Mouse (Mus musculus) heart, adult 2 months (tissue): ENCODE data around the gene Dusp15. TPM values are rescaled to one million over a fixed set of nuclear protein-coding genes. Genes with fewer than 3 reads are reported as not detected.

ENCODE experiments used
- DNase-seq, 2 experiments: peaks; one replicate each; pipeline ENCODE4 v3.0.0; 2021
- H3K27ac ChIP-seq: fragments of 200-600 bp; 2 replicates; pipeline ENCODE4 v1.8.1; 2022
- H3K27me3 ChIP-seq: fragments of 200-500 bp; 2 replicates; pipeline ENCODE4 v1.6.1; 2012; ENCODE audit warnings: mild to moderate bottlenecking, low read length, inconsistent platforms, mixed read lengths; ENCODE audit not compliant: control insufficient read depth, insufficient read depth
- H3K36me3 ChIP-seq: fragments of 200-500 bp; 2 replicates; pipeline ENCODE4 v1.6.1; 2012; ENCODE audit warnings: low read length, inconsistent platforms; ENCODE audit not compliant: control insufficient read depth, insufficient read depth
- H3K4me1 ChIP-seq: fragments of 200-500 bp; 2 replicates; pipeline ENCODE4 v1.6.1; 2011; ENCODE audit warnings: low read length; ENCODE audit not compliant: control insufficient read depth, insufficient read depth
- H3K4me3 ChIP-seq: fragments of 200-600 bp; 2 replicates; pipeline ENCODE4 v1.8.1; 2022
- H3K79me2 ChIP-seq: fragments of 200-500 bp; replicated peaks from 2 replicates; pipeline ENCODE4 v1.6.1; 2012; ENCODE audit warnings: mild to moderate bottlenecking, inconsistent platforms, low read length, moderate library complexity, mixed read lengths; ENCODE audit not compliant: control insufficient read depth, insufficient read depth
- H3K9ac ChIP-seq: fragments of 200-500 bp; 2 replicates; pipeline ENCODE4 v1.6.1; 2012; ENCODE audit warnings: low read depth, mild to moderate bottlenecking, control low read depth, inconsistent platforms, low read length, mixed read lengths
- CTCF ChIP-seq: fragments of 200-600 bp; IDR thresholded peaks from 2 replicates; pipeline ENCODE4 v1.8.1; 2022; ENCODE audit warnings: antibody characterized with exemption, mild to moderate bottlenecking, moderate library complexity
- EP300 ChIP-seq: fragments of 200-500 bp; IDR thresholded peaks from 2 replicates; pipeline ENCODE4 v1.6.1; 2011; ENCODE audit warnings: low read depth, low read length, control low read depth; ENCODE audit not compliant: insufficient read depth
- POLR2A ChIP-seq: fragments of 200-500 bp; IDR thresholded peaks from 2 replicates; pipeline ENCODE4 v1.6.1; 2011; ENCODE audit warnings: mild to moderate bottlenecking, low read depth, low read length, control low read depth; ENCODE audit not compliant: insufficient read depth
- WGBS: fragments of 180-500 bp; shearing (Covaris S2); methylation state at CpG from one replicate; pipeline ENCODE4 v1.1.7; 2018; 5-methylcytosine and 5-hydroxymethylcytosine counted together
- intact Hi-C: fragments of 180-260 bp; cut with DNase I; formaldehyde crosslinking; loops from one replicate; pipeline ENCODE4 v1.15.1; 2025
- polyA plus RNA-seq: library from polyadenylated mRNA; depleted of rRNA; stranded (reverse); fragments of >200 nt; gene quantifications from 2 replicates; pipeline ENCODE4 v1.2.3, GENCODE M21; 2012
- total RNA-seq, 2 experiments: library from RNA; stranded (reverse); gene quantifications; 2 replicates each; pipeline ENCODE4 v1.2.3; 2021

Gene Dusp15
- total and polyA plus RNA-seq, 3 experiments: 0.25 TPM; not detected in 2

DNA sequence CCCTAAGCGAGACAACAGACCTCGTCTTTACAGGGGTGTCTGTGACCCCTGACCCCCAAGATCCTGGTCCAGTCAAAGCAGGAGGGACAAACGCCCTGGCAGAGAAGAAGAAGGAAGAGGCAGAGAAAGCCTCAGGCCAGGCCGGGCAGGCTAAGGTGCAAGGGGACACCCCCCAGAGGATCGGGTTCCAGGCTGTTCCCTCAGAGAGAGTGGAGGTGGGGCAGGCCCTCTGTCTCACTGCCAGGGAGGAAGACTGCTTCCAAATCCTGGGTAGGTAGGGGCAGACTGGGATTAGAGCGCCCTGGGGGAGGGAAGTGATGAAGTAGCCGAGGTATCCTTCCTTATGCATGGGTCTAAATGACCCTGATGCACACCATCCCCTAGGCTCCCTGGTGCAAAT, 38.0 kb downstream of the Dusp15 start:
- 0 out of 2 replicates have a peak, but pooled peaks cover 2% of the 10 kb centered on the region for H3K4me1 ChIP-seq

DNA sequence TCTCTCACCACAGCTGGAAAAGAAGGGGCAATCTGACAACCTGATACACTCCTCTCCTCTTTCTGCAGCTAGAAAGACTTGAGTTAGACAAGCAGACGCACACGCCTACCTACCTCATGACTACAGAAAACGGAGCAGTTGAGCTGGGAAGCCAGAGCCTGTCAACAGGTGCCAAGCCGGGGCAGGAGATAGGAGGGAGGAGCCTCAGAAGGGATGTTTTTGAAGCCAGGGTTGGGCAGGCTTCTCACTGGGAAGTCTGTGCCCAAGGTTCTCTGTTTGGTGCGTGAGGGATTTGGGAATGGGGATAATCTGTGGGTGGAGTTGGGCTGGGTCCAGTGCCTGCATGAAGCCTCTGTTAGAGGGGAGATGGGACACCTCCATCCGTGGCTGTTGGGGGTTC, 40.1 kb downstream of the Dusp15 start:
- intact Hi-C loops: no loop called here
- no peak for TF ChIP-seq POLR2A
- TF ChIP-seq EP300: no peak
- no peak for TF ChIP-seq CTCF
- DNase-seq: no peak
- Histone ChIP-seq H3K4me3 (no peak overlapping the region), H3K27me3 (no peaks in the 10 kb centered on the region), H3K9ac (no peak overlapping the region), H3K36me3 (no peaks in the 10 kb centered on the region), H3K79me2 (no peaks in the 10 kb centered on the region), H3K27ac (no peak overlapping the region), H3K4me1 (peaks cover 3% of the 10 kb centered on the region; the same call in 1 of the 2 replicates)
- WGBS: 36% methylated on average over 6 of the region's 6 CpGs

More for the DNA sequence above, 38.0 kb downstream of the Dusp15 start:
- H3K36me3 ChIP-seq: no peaks in the 10 kb centered on the region
- no peaks in the 10 kb centered on the region for H3K79me2 ChIP-seq
- H3K27ac ChIP-seq: no peak overlapping the region
- H3K27me3 ChIP-seq: no peaks in the 10 kb centered on the region
- H3K4me3 ChIP-seq: no peak overlapping the region
- no peak for DNase-seq
- no peak for TF ChIP-seq EP300
- TF ChIP-seq CTCF: no peak
- no peak for TF ChIP-seq POLR2A
- WGBS: 66% methylated on average over 7 of the region's 7 CpGs
- H3K9ac ChIP-seq: no peak overlapping the region
- intact Hi-C loops: no loop called here

- DNase-seq: no peak
- Histone ChIP-seq H3K36me3 (no peaks in the 10 kb centered on the region), H3K9ac (no peak within 1 kb of the TSS), H3K79me2 (no peaks in the 10 kb centered on the region), H3K27ac (no peak within 1 kb of the TSS), H3K4me3 (no peak within 1 kb of the TSS), H3K27me3 (no peaks in the 10 kb centered on the region), H3K4me1 (peaks cover 5% of the 10 kb centered on the region)
- intact Hi-C loops: no loop called here
- 36% methylated on average over 12 of the region's 12 CpGs for whole genome bisulfite sequencing
- TF ChIP-seq EP300 (no peak), CTCF (no peak), POLR2A (no peak)
These were observed 40.5 kb downstream of the Dusp15 start, which contains the start of gene Mylk2 for GRCm38 (mm10) chr2:152911031-152911430. Gene Mylk2 (plus strand): TSS chr2:152911352.

DNA sequence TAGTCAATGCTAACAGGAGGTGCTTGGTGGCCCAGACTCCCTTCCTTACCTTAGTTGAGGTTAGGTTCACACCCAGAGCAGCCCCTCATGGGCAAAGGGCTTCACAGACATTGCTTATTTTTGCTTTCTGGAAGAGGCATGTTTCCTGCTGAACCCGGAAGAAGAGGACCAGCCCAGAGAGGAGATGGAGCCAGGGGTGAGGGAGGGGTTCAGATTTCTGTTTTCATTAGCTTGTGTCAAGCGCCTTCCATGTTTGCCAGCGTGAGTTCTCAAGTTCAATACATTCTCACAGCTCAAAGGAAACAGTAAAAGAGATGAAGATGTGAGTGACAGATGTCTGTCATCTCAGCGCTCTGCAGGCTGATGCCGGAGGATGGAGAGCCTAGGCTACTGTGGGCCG, 41.6 kb downstream of the Dusp15 start:
- Histone ChIP-seq H3K4me1 (peaks cover 7% of the 10 kb centered on the region), H3K27me3 (no peaks in the 10 kb centered on the region), H3K27ac (no peak overlapping the region), H3K9ac (no peak overlapping the region), H3K79me2 (no peaks in the 10 kb centered on the region), H3K4me3 (no peak overlapping the region), H3K36me3 (no peaks in the 10 kb centered on the region)
- 74% methylated on average over 6 of the region's 6 CpGs for WGBS
- intact Hi-C loops: loop anchor here (5.0 kb wide), 1 partner anchor 32 kb away; no protein-coding TSS in a partner anchor
- no peak for TF ChIP-seq CTCF
- TF ChIP-seq POLR2A: no peak
- no peak for TF ChIP-seq EP300
- no peak for DNase-seq

DNA sequence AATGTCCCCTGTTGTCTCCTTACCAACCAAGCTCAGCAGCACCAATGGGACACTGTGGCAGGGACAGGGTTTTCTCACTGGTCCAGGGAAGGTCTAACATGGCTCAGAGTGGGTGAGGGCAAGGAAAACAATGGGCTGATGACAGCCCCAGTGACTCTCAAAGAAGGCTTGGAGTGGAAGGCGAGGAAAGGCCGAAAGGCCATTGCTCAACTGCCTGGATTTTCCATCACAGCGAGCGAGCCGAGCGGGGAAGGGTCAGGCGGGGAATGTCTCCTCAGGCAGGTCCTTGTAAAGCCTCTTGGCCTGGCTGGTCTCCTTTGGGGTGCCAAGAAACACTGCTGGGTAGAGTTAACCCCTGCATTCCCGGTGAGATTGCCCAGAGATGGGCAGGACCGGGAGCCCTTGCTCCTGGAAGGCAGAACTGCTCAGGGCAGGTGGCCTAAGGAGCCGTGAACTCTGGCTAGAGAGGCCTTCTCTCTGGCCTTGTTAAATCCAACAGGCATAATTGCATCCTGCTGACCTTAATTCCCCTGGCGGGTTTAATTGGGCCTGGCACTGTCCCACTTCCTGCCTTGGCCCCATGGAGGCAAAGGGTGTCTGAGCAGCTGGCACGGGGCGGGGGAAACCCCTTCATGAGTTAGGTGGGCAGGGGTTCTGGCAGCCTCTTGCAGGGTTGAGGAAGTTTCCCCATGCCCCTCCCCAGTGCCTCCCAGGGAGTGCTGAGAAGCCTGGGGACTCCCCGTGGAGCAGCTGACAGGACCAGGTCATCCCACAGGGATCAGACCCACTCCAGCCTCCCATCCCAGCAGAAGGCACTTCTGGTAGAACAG, 44.2 kb downstream of the Dusp15 start:
- Histone ChIP-seq H3K36me3 (no peaks in the 10 kb centered on the region), H3K9ac (no peak overlapping the region), H3K4me3 (no peak overlapping the region), H3K79me2 (no peaks in the 10 kb centered on the region), H3K27me3 (no peaks in the 10 kb centered on the region), H3K4me1 (peaks cover 7% of the 10 kb centered on the region), H3K27ac (no peak overlapping the region; the same call in 1 of the 2 replicates)
- DNase-seq: no peak
- intact Hi-C loops: loop anchor here (5.0 kb wide), 1 partner anchor 35 kb away; no protein-coding TSS in a partner anchor
- TF ChIP-seq EP300: no peak
- no peak for TF ChIP-seq POLR2A
- no peak for TF ChIP-seq CTCF
- 50% methylated on average over 14 of the region's 14 CpGs for WGBS
